Mouse (Mus musculus): ENCODE measurements around the gene Map7d1. TPM values are rescaled to one million over a fixed set of nuclear protein-coding genes. Genes with fewer than 3 reads are reported as not detected.

Gene Map7d1
- polyA plus RNA-seq, 1 experiment from 2014 or later: 15.2 TPM

DNA sequence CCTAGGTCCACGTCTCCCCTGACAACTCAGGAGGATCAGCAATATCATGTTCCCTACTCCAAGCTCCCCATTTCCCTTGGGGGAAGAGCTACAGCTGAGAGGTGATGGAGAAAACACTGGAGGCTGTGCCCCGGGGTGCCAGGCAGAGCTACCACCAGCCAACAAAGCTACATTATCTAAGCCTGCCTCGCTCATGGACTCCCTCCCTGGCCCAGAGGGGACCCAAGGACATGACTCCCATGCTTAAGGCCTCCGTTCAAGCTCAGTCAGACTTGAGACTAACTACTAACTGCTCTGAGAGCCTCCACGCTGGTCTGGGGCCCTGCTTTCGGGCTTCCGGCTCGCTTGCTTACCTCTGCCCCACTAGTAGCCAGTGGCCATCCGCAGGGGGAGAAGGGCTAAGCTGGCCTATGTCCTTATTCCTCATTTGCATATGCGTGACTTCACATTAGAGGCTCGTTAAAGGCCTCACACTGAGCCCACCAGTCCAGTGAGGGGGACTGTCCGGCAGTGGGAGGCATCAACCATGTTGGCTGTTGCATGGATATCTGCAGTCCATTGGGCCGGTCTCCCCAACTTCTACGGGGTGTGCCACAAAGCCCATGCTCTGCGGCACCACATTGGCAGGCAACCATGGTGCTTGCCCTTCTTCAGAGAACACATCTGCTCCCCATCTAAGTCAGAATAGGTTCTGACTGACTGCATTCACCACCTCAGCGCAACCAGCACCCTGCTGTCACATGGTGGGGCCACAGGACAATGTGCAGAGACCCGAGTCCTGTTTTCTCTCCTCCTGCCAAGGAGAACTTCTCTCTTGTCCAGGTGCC is 3.5 kb downstream of the Map7d1 start:
- TF ChIP-seq CTCF (IDR thresholded peaks at IDR 0.05; ENCODE audit: low read depth) (no peak), EP300 (optimal IDR thresholded peaks at IDR 0.05) (no peak)
- ATAC-seq (ENCODE audit: low FRiP score, low TSS enrichment): no peak
- H3K9ac ChIP-seq (ENCODE audit: low read length): no peak overlapping the region
- H3K4me1 ChIP-seq (replicated peaks; ENCODE audit: control insufficient read depth, insufficient read depth): peaks cover 9% of the 10 kb centered on the region
- H3K4me3 ChIP-seq (ENCODE audit: low read depth, low read length): no peak overlapping the region
- H3K9me3 ChIP-seq (ENCODE audit: control insufficient read depth, low read length): no peaks in the 10 kb centered on the region
- WGBS: 85% methylated on average over 17 of the region's 17 CpGs
- DNase-seq (ENCODE audit: low spot score): no peak
- no peak overlapping the region for H3K27ac ChIP-seq (replicated peaks)
- H3K36me3 ChIP-seq (ENCODE audit: control insufficient read depth, insufficient read depth, low read length): no peaks in the 10 kb centered on the region
- 0 out of 2 replicates have a peak overlapping the region, but pooled peaks have one; percentile 3 for H3K4me2 ChIP-seq (replicated peaks; ENCODE audit: low read depth)
- no peaks in the 10 kb centered on the region for H3K27me3 ChIP-seq (ENCODE audit: control insufficient read depth, insufficient read depth, low read length)

DNA sequence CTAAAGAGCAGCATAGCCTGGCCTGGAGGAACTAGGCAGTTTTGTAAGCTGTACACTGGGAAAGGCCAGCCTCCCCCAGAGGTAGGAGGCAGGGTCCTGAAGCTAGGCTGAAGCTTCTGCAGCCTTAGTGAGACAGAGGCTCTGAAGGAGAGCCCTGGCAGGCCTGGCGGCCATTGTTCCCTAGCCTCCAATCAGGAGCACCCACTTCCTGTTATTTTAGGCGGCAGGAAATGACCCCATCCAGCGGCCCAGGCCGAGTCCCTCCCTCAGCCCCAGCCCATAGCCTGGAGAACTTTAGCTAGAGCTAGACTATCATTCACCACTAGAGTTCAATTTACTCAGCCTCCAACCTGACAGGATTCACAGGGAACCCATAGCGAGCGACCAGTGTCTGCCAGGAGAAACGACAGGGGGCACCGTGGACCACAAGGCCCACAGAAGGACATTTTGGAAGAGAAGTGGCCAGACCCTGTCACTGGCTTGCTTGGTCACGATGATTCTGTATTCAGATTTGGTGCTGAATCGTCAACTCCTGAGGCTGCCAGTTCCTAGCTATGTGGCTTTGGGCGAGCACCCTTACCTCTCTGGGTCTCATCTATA is 4.4 kb downstream of the Map7d1 start:
- no peak for ATAC-seq (ENCODE audit: low FRiP score, low TSS enrichment)
- peak overlapping the region; percentile 45 for H3K9ac ChIP-seq (ENCODE audit: low read length)

DNA sequence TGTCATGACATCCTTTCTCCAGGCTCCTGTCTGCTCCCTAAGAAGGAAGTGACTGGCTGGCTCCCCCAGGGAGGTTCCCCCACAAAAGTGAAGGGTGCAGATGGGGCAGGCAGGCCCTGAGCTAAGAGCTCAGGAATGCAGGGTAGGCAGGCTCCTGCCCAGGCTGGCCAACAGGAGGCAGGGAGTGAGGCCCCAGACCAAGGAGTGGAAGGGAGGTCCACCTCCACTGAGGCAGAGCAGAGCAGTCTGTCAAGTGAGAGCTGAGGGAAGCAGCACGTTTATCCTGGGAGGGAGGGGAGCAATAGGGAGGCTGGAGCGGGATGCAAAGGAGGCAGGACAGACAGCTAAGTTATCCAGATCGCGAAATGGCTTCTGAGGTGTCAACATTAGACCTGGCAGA is 5.5 kb downstream of the Map7d1 start:
- TF ChIP-seq EP300 (optimal IDR thresholded peaks at IDR 0.05): no peak
- TF ChIP-seq CTCF (IDR thresholded peaks at IDR 0.05; ENCODE audit: low read depth): peak; percentile 16; the same call in 1 of the 2 replicates
- Histone ChIP-seq H3K4me3 (ENCODE audit: low read depth, low read length) (no peak overlapping the region), H3K27me3 (ENCODE audit: control insufficient read depth, insufficient read depth, low read length) (no peaks in the 10 kb centered on the region), H3K4me1 (replicated peaks; ENCODE audit: control insufficient read depth, insufficient read depth) (peaks cover 4% of the 10 kb centered on the region; the same call in 1 of the 2 replicates), H3K9me3 (ENCODE audit: control insufficient read depth, low read length) (no peaks in the 10 kb centered on the region), H3K4me2 (replicated peaks; ENCODE audit: low read depth) (no peak overlapping the region), H3K9ac (ENCODE audit: low read length) (no peak overlapping the region), H3K27ac (replicated peaks) (no peak overlapping the region), H3K36me3 (ENCODE audit: control insufficient read depth, insufficient read depth, low read length) (no peaks in the 10 kb centered on the region)
- 30% methylated on average over 4 of the region's 4 CpGs for WGBS
- no peak for DNase-seq (ENCODE audit: low spot score)
- 0 out of 2 replicates have a peak, but pooled peaks have one; percentile 21 for ATAC-seq (ENCODE audit: low FRiP score, low TSS enrichment)

More for the DNA sequence above, 4.4 kb downstream of the Map7d1 start:
- Histone ChIP-seq H3K27me3 (ENCODE audit: control insufficient read depth, insufficient read depth, low read length) (no peaks in the 10 kb centered on the region), H3K27ac (replicated peaks) (peak overlapping the region; percentile 67), H3K4me2 (replicated peaks; ENCODE audit: low read depth) (no peak overlapping the region), H3K36me3 (ENCODE audit: control insufficient read depth, insufficient read depth, low read length) (no peaks in the 10 kb centered on the region), H3K9me3 (ENCODE audit: control insufficient read depth, low read length) (no peaks in the 10 kb centered on the region), H3K4me1 (replicated peaks; ENCODE audit: control insufficient read depth, insufficient read depth) (peaks cover 4% of the 10 kb centered on the region; the same call in 1 of the 2 replicates), H3K4me3 (ENCODE audit: low read depth, low read length) (no peak overlapping the region)
- no peak for DNase-seq (ENCODE audit: low spot score)
- TF ChIP-seq CTCF (IDR thresholded peaks at IDR 0.05; ENCODE audit: low read depth) (no peak), EP300 (optimal IDR thresholded peaks at IDR 0.05) (no peak)
- WGBS: 66% methylated on average over 11 of the region's 11 CpGs

DNA sequence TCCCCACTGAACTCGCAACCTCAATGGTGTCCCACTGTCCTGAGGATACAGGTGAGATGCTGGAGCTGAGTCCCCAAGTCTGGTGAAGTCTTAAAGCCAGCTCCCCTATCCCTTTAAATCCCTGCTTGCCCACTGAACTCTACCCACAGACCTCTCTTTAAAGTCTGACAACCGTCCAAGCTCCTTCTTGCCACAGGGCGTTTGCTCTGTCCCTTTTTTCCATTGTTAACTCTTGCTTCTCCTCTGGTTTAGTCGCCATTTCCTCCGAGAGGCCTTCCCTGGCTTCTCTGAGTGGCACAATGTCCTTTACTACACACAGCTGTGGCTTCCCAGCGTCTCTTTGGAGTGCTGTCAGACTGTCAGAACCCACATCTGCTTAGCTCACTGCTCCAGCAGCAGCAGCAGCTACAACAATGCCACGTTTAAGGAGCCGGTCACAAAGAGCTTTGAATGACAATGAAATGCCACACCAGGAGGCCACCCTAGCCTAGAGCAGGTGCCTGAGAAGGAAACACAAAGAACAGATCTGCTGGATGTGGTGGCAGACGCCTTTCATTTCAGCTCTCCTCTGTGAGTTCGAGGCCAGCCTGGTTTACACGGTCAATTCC is 7.8 kb downstream of the Map7d1 start:
- Histone ChIP-seq H3K4me3 (ENCODE audit: low read depth, low read length) (no peak overlapping the region), H3K9me3 (ENCODE audit: control insufficient read depth, low read length) (no peaks in the 10 kb centered on the region), H3K9ac (ENCODE audit: low read length) (no peak overlapping the region), H3K27ac (replicated peaks) (no peak overlapping the region), H3K36me3 (ENCODE audit: control insufficient read depth, insufficient read depth, low read length) (no peaks in the 10 kb centered on the region), H3K4me1 (replicated peaks; ENCODE audit: control insufficient read depth, insufficient read depth) (peaks cover 2% of the 10 kb centered on the region; the same call in 1 of the 2 replicates), H3K27me3 (ENCODE audit: control insufficient read depth, insufficient read depth, low read length) (no peaks in the 10 kb centered on the region), H3K4me2 (replicated peaks; ENCODE audit: low read depth) (no peak overlapping the region)
- no peak for TF ChIP-seq CTCF (IDR thresholded peaks at IDR 0.05; ENCODE audit: low read depth)
- no peak for TF ChIP-seq EP300 (optimal IDR thresholded peaks at IDR 0.05)
- 44% methylated on average over 11 of the region's 11 CpGs for WGBS
- no peak for DNase-seq (ENCODE audit: low spot score)
- ATAC-seq (ENCODE audit: low FRiP score, low TSS enrichment): no peak

DNA sequence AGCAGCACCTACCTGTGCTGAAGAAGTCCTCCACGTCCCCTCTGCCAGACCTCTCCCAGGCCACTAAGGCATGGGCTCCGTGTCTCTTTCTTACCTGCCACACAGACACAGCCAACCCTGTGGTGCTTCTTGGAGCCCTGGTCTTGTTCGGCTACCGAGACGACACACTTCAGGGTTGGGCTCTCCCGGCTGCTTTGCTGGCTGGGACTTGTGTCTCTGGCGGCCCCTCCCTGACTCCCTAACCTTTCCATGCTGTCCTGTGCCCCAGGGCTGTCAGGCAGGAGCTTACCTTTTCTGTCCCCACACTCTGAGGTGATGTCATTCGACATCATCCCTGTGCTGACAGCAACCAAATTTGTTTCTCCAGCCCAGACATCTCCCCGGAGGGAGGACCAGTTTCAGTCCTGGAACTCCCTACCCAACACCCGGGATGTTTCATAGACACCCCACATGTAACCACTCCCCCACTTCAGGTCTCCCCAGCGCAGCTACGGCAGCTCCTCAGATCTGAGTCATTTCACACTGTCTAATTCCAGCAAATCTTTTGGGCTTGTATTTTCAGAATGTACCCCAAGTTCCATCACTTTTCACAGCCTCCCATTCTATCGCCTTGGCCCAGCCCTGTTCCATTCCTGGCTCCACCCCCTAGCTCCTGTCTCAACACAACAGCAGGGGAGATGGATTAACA is 9.8 kb downstream of the Map7d1 start:
- no peak for TF ChIP-seq CTCF (IDR thresholded peaks at IDR 0.05; ENCODE audit: low read depth)
- no peak for TF ChIP-seq EP300 (optimal IDR thresholded peaks at IDR 0.05)

More for the DNA sequence above, 9.8 kb downstream of the Map7d1 start:
- 57% methylated on average over 13 of the region's 13 CpGs for WGBS
- Histone ChIP-seq H3K4me1 (replicated peaks; ENCODE audit: control insufficient read depth, insufficient read depth) (peaks cover 2% of the 10 kb centered on the region; the same call in 1 of the 2 replicates), H3K27me3 (ENCODE audit: control insufficient read depth, insufficient read depth, low read length) (no peaks in the 10 kb centered on the region), H3K4me3 (ENCODE audit: low read depth, low read length) (no peak overlapping the region), H3K4me2 (replicated peaks; ENCODE audit: low read depth) (no peak overlapping the region), H3K9ac (ENCODE audit: low read length) (no peak overlapping the region), H3K36me3 (ENCODE audit: control insufficient read depth, insufficient read depth, low read length) (peaks cover 4% of the 10 kb centered on the region), H3K9me3 (ENCODE audit: control insufficient read depth, low read length) (no peaks in the 10 kb centered on the region), H3K27ac (replicated peaks) (peak overlapping the region; percentile 49; the same call in 1 of the 2 replicates)
- ATAC-seq (ENCODE audit: low FRiP score, low TSS enrichment): no peak
- DNase-seq (ENCODE audit: low spot score): no peak
